Mouse (Mus musculus): ENCODE results near the gene Prkag1. TPM values are rescaled to one million over a fixed set of nuclear protein-coding genes. Genes with fewer than 3 reads are reported as not detected.
A peak's percentile ranks its signal among the peaks of the same experiment; 100 is the strongest.

Gene Prkag1
- polyA plus RNA-seq, 1 experiment, result 18.4 TPM

- TF ChIP-seq POLR2A (IDR thresholded peaks at IDR 0.05; ENCODE audit: control insufficient read depth, low read depth, low read length) (no peak), CTCF (IDR thresholded peaks at IDR 0.05; ENCODE audit: control insufficient read depth, insufficient read depth, insufficient replicate concordance, low read depth, low read length) (no peak)
- Histone ChIP-seq H3K36me3 (ENCODE audit: control insufficient read depth, insufficient read depth, low read length) (no peaks in the 10 kb centered on the region), H3K4me1 (ENCODE audit: control insufficient read depth, insufficient read depth, low read length) (peaks cover 2% of the 10 kb centered on the region; the same call in 1 of the 2 replicates), H3K27ac (ENCODE audit: control insufficient read depth, insufficient read depth, low read depth, low read length) (peak overlapping the region; percentile 16; the same call in 1 of the 2 replicates), H3K4me3 (ENCODE audit: control insufficient read depth, low read depth, low read length) (no peak overlapping the region), H3K27me3 (ENCODE audit: control insufficient read depth, insufficient read depth, low read length) (no peaks in the 10 kb centered on the region)
Measured at GRCm38 (mm10) chr15:98832161-98833058, 1.1 kb upstream of the Prkag1 start.

DNA sequence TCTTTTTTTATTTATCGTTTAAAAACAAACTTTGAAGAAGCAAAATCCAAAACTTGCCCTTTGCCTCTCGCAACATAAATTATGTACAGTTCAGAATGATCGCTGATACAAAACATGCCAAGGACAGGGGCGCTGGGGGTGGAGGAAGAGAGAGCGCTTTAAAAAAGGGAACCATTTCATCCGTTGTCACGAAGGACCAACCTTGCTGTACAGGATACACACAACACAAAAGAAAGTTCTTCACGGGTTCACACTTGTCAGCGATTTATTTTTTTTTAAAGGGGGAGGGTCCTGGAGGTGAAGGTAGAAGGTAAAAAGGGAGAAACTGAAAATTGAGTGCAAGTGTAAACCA lies 339 bp upstream of the Prkag1 start:
- Histone ChIP-seq H3K27ac (ENCODE audit: control insufficient read depth, insufficient read depth, low read depth, low read length) (peak overlapping the region; percentile 56), H3K4me1 (ENCODE audit: control insufficient read depth, insufficient read depth, low read length) (peaks cover 2% of the 10 kb centered on the region; the same call in 1 of the 2 replicates), H3K36me3 (ENCODE audit: control insufficient read depth, insufficient read depth, low read length) (no peaks in the 10 kb centered on the region), H3K27me3 (ENCODE audit: control insufficient read depth, insufficient read depth, low read length) (no peaks in the 10 kb centered on the region), H3K4me3 (ENCODE audit: control insufficient read depth, low read depth, low read length) (peak overlapping the region; percentile 94)
- no peak for TF ChIP-seq CTCF (IDR thresholded peaks at IDR 0.05; ENCODE audit: control insufficient read depth, insufficient read depth, insufficient replicate concordance, low read depth, low read length)
- no peak for TF ChIP-seq POLR2A (IDR thresholded peaks at IDR 0.05; ENCODE audit: control insufficient read depth, low read depth, low read length)

DNA sequence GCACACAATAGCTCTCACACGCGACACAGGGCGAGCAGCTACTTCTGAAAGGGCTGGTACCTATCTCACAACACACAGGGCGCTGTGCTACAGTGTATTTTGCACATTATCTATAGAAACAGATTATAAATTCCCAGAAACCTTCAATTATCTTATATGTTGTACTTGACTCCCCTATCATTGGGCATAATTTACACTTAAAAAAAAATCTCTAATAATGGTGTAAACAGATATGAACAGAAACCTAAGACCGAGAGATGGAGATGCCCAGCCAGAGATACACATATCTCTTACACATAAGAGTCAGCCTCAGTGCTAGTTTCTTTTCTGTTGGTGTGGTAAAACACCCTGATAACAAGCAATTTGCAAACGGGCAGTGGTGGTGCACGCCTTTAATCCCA lies 3.7 kb downstream of the Prkag1 start:
- Histone ChIP-seq H3K4me3 (ENCODE audit: control insufficient read depth, low read depth, low read length) (no peak overlapping the region), H3K36me3 (ENCODE audit: control insufficient read depth, insufficient read depth, low read length) (no peaks in the 10 kb centered on the region), H3K4me1 (ENCODE audit: control insufficient read depth, insufficient read depth, low read length) (peaks cover 2% of the 10 kb centered on the region; the same call in 1 of the 2 replicates), H3K27ac (ENCODE audit: control insufficient read depth, insufficient read depth, low read depth, low read length) (no peak overlapping the region), H3K27me3 (ENCODE audit: control insufficient read depth, insufficient read depth, low read length) (no peaks in the 10 kb centered on the region)
- no peak for TF ChIP-seq CTCF (IDR thresholded peaks at IDR 0.05; ENCODE audit: control insufficient read depth, insufficient read depth, insufficient replicate concordance, low read depth, low read length)
- TF ChIP-seq POLR2A (IDR thresholded peaks at IDR 0.05; ENCODE audit: control insufficient read depth, low read depth, low read length), result no peak

DNA sequence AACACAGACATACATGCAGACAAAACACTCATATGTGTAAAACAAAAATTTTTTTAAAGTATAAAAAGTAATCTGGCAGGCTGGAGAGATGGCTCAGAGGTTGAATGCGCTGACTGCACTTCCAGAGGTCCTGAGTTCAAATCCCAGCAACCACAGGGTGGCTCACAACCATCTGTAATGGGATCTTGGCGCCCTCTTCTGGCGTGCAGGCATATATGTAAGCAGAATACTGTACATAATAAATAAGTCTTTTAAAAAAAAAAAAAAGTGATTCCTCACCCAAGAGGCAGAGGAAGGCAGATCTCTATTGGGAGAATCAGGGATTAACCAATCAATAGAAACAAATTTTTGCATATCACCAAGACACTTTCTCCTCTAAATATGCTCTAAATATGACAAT lies 7.9 kb downstream of the Prkag1 start:
- Histone ChIP-seq H3K36me3 (ENCODE audit: control insufficient read depth, insufficient read depth, low read length) (no peaks in the 10 kb centered on the region), H3K4me3 (ENCODE audit: control insufficient read depth, low read depth, low read length) (no peak overlapping the region), H3K27me3 (ENCODE audit: control insufficient read depth, insufficient read depth, low read length) (no peaks in the 10 kb centered on the region), H3K27ac (ENCODE audit: control insufficient read depth, insufficient read depth, low read depth, low read length) (no peak overlapping the region), H3K4me1 (ENCODE audit: control insufficient read depth, insufficient read depth, low read length) (no peaks in the 10 kb centered on the region)
- TF ChIP-seq CTCF (IDR thresholded peaks at IDR 0.05; ENCODE audit: control insufficient read depth, insufficient read depth, insufficient replicate concordance, low read depth, low read length), result no peak
- no peak for TF ChIP-seq POLR2A (IDR thresholded peaks at IDR 0.05; ENCODE audit: control insufficient read depth, low read depth, low read length)

DNA sequence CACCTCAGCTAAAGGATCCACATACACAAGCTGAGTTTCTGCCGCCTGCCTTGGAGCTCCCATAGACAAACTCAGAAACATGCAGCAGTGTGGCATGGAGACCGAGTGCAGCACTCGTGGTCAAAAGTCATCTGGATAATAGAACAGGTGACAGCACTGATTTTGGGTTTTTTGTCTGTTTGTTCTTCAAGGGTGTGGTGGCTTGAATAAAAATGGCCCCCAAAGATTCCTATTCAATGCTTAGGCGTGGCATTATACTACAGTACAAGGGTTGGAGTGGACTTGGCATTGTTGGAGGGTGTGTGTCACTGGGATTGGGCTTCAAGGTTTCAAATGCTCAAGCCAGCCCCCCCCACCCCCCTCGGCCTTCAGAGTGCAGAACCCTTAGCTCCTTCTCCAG lies 9.2 kb downstream of the Prkag1 start:
- no peak for TF ChIP-seq POLR2A (IDR thresholded peaks at IDR 0.05; ENCODE audit: control insufficient read depth, low read depth, low read length)
- TF ChIP-seq CTCF (IDR thresholded peaks at IDR 0.05; ENCODE audit: control insufficient read depth, insufficient read depth, insufficient replicate concordance, low read depth, low read length), result no peak
- Histone ChIP-seq H3K36me3 (ENCODE audit: control insufficient read depth, insufficient read depth, low read length) (no peaks in the 10 kb centered on the region), H3K4me1 (ENCODE audit: control insufficient read depth, insufficient read depth, low read length) (no peaks in the 10 kb centered on the region), H3K27me3 (ENCODE audit: control insufficient read depth, insufficient read depth, low read length) (no peaks in the 10 kb centered on the region), H3K27ac (ENCODE audit: control insufficient read depth, insufficient read depth, low read depth, low read length) (no peak overlapping the region), H3K4me3 (ENCODE audit: control insufficient read depth, low read depth, low read length) (no peak overlapping the region)

DNA sequence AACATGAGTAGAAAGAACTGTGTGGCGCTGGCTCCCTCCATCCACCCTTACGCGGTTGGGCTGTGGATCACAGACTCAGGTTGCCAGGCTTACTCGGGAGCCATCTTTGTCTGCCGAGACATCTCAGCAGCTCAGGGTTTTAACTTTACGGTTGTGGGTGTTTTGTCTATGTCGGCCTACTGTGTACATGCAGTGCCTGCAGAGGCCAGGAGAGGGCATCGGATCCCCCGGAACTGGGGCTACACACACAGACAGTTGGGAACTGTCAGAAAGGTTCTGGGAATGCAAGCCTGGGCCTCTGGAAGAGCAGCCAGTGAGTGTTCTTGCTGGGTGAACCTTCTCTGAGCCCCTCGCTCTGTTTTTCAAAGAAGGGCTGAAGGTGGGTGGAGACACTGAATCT lies 9.9 kb downstream of the Prkag1 start:
- no peaks in the 10 kb centered on the region for H3K36me3 ChIP-seq (ENCODE audit: control insufficient read depth, insufficient read depth, low read length)
- TF ChIP-seq POLR2A (IDR thresholded peaks at IDR 0.05; ENCODE audit: control insufficient read depth, low read depth, low read length), result no peak
- TF ChIP-seq CTCF (IDR thresholded peaks at IDR 0.05; ENCODE audit: control insufficient read depth, insufficient read depth, insufficient replicate concordance, low read depth, low read length), result peak; percentile 33; the same call in 1 of the 2 replicates
- H3K4me1 ChIP-seq (ENCODE audit: control insufficient read depth, insufficient read depth, low read length), result no peaks in the 10 kb centered on the region
- no peaks in the 10 kb centered on the region for H3K27me3 ChIP-seq (ENCODE audit: control insufficient read depth, insufficient read depth, low read length)
- H3K4me3 ChIP-seq (ENCODE audit: control insufficient read depth, low read depth, low read length), result no peak overlapping the region
- no peak overlapping the region for H3K27ac ChIP-seq (ENCODE audit: control insufficient read depth, insufficient read depth, low read depth, low read length)

GRCm38 (mm10) chr15:98820937-98821336 lies 10.4 kb downstream of the Prkag1 start:
- Histone ChIP-seq H3K27ac (ENCODE audit: control insufficient read depth, insufficient read depth, low read depth, low read length) (no peak overlapping the region), H3K4me1 (ENCODE audit: control insufficient read depth, insufficient read depth, low read length) (no peaks in the 10 kb centered on the region), H3K36me3 (ENCODE audit: control insufficient read depth, insufficient read depth, low read length) (no peaks in the 10 kb centered on the region), H3K4me3 (ENCODE audit: control insufficient read depth, low read depth, low read length) (no peak overlapping the region), H3K27me3 (ENCODE audit: control insufficient read depth, insufficient read depth, low read length) (no peaks in the 10 kb centered on the region)
- TF ChIP-seq CTCF (IDR thresholded peaks at IDR 0.05; ENCODE audit: control insufficient read depth, insufficient read depth, insufficient replicate concordance, low read depth, low read length) (no peak), POLR2A (IDR thresholded peaks at IDR 0.05; ENCODE audit: control insufficient read depth, low read depth, low read length) (no peak)

Data from testis, adult 2 months (tissue).